Mouse (Mus musculus) adrenal gland, postnatal 4 days (tissue): ENCODE results near the gene Dpy19l3. TPM values are rescaled to one million over a fixed set of nuclear protein-coding genes. Genes with fewer than 3 reads are reported as not detected.

Experiments used
- DNase-seq, 2 experiments: peaks; one replicate each; pipeline ENCODE4 v3.0.0; 2021 to 2022; ENCODE audit warnings: low spot score in 2 of 2, mixed read lengths in 2 of 2
- total RNA-seq, 2 experiments: library from RNA; stranded (reverse); gene quantifications; 2 replicates each; pipeline ENCODE4 v1.2.3; 2021

Gene Dpy19l3
- total RNA-seq, 2 experiments from 2014 or later, result 63.6 to 70.9 TPM

GRCm38 (mm10) chr7:35753319-35754032 lies 778 bp downstream of the Dpy19l3 start:
- DNase-seq, result no peak

GRCm38 (mm10) chr7:35750873-35751272 lies 3.4 kb downstream of the Dpy19l3 start:
- DNase-seq, result no peak

- DNase-seq, result no peak
Measured at GRCm38 (mm10) chr7:35747397-35747964, 6.8 kb downstream of the Dpy19l3 start.

- no peak for DNase-seq
Measured at GRCm38 (mm10) chr7:35746686-35747396, 7.4 kb downstream of the Dpy19l3 start.

- DNase-seq, result no peak
Measured at GRCm38 (mm10) chr7:35745281-35745702, 9.0 kb downstream of the Dpy19l3 start.

- DNase-seq, result no peak
Measured at GRCm38 (mm10) chr7:35744771-35745170, 9.5 kb downstream of the Dpy19l3 start.

GRCm38 (mm10) chr7:35742310-35742709 lies 11.9 kb downstream of the Dpy19l3 start:
- no peak for DNase-seq

GRCm38 (mm10) chr7:35741858-35742257 lies 12.4 kb downstream of the Dpy19l3 start:
- DNase-seq, result no peak

- peak; percentile 38 to 52 for DNase-seq
Measured at GRCm38 (mm10) chr7:35740489-35741230, 13.6 kb downstream of the Dpy19l3 start.

- no peak for DNase-seq
Measured at GRCm38 (mm10) chr7:35738871-35739270, 15.4 kb downstream of the Dpy19l3 start.

GRCm38 (mm10) chr7:35733313-35734050 lies 20.8 kb downstream of the Dpy19l3 start:
- DNase-seq, result no peak

GRCm38 (mm10) chr7:35732585-35733059 lies 21.6 kb downstream of the Dpy19l3 start:
- DNase-seq, result no peak

- no peak for DNase-seq
Measured at GRCm38 (mm10) chr7:35729621-35730031, 24.6 kb downstream of the Dpy19l3 start.

- no peak for DNase-seq
Measured at GRCm38 (mm10) chr7:35728376-35728775, 25.9 kb downstream of the Dpy19l3 start.

GRCm38 (mm10) chr7:35723035-35723434 lies 31.2 kb downstream of the Dpy19l3 start:
- DNase-seq, result no peak

- DNase-seq, result no peak
Measured at GRCm38 (mm10) chr7:35718421-35719178, 35.7 kb downstream of the Dpy19l3 start.

GRCm38 (mm10) chr7:35710366-35710765 lies 43.9 kb downstream of the Dpy19l3 start:
- DNase-seq, result no peak

GRCm38 (mm10) chr7:35708101-35708500 lies 46.2 kb downstream of the Dpy19l3 start:
- DNase-seq, result no peak

- peak in 1 of 2 experiments; percentile 21 for DNase-seq
Measured at GRCm38 (mm10) chr7:35699005-35699404, 55.2 kb downstream of the Dpy19l3 start.

GRCm38 (mm10) chr7:35698073-35698472 lies 56.2 kb downstream of the Dpy19l3 start:
- DNase-seq, result no peak
